Mouse (Mus musculus) stomach, postnatal 0 days (tissue): ENCODE measurements at regions not wholly inside any gene's neighbourhood (a gene's known extent, or its start where the extent isn't known, plus 50 kb on each side); places are given as distances from the start of the nearest gene placed in this dataset.

Experiments
- ATAC-seq: fragments of 200-750 bp; cut with Nextera tagmentation; 2 replicates; pipeline ENCODE4 v1.8.0; 2017; ENCODE audit not compliant: low FRiP score, low TSS enrichment
- DNase-seq: peaks from one replicate; pipeline ENCODE4 v3.0.0-alpha.2; 2016; ENCODE audit warnings: low spot score
- H3K27ac ChIP-seq: fragments of 300-500 bp; sonication (generic); replicated peaks from 2 replicates; pipeline ENCODE4 v1.5.1; 2014; ENCODE audit warnings: mild to moderate bottlenecking, control low read depth
- H3K27me3 ChIP-seq: fragments of 300-500 bp; sonication (generic); 2 replicates; pipeline ENCODE4 v1.6.1; 2014; ENCODE audit warnings: low read length; ENCODE audit not compliant: control insufficient read depth, insufficient read depth
- H3K36me3 ChIP-seq: fragments of 300-500 bp; sonication (generic); 2 replicates; pipeline ENCODE4 v1.6.1; 2014; ENCODE audit warnings: low read length, mixed read lengths; ENCODE audit not compliant: control insufficient read depth, insufficient read depth
- H3K4me1 ChIP-seq: fragments of 300-500 bp; sonication (generic); replicated peaks from 2 replicates; pipeline ENCODE4 v1.6.1; 2014; ENCODE audit warnings: antibody characterized with exemption; ENCODE audit not compliant: control insufficient read depth, insufficient read depth
- H3K4me2 ChIP-seq: fragments of 300-500 bp; sonication (generic); replicated peaks from 2 replicates; pipeline ENCODE4 v1.6.1; 2014; ENCODE audit warnings: low read depth, mild to moderate bottlenecking, control low read depth, moderate library complexity
- H3K4me3 ChIP-seq: fragments of 300-500 bp; sonication (generic); 2 replicates; pipeline ENCODE4 v1.5.1; 2014; ENCODE audit warnings: low read depth, low read length, control low read depth
- H3K9ac ChIP-seq: fragments of 300-500 bp; sonication (generic); 2 replicates; pipeline ENCODE4 v1.6.1; 2014; ENCODE audit warnings: mild to moderate bottlenecking, low read length, control low read depth, mixed read lengths
- H3K9me3 ChIP-seq: fragments of 300-500 bp; sonication (generic); 2 replicates; pipeline ENCODE4 v1.6.1; 2016; ENCODE audit warnings: low read length; ENCODE audit not compliant: control insufficient read depth
- CTCF ChIP-seq: IDR thresholded peaks from 2 replicates; pipeline ENCODE4 v1.5.1; 2016; ENCODE audit warnings: antibody characterized with exemption, low read depth, mild to moderate bottlenecking, moderate library complexity
- EP300 ChIP-seq: optimal IDR thresholded peaks from 2 replicates; pipeline ENCODE3; 2016; ENCODE audit warnings: antibody characterized with exemption
- WGBS: fragments of 180-500 bp; shearing (Covaris S2); extraction: QIAGEN DNeasy Blood & Tissue Kit; methylation state at CpG from one replicate; pipeline ENCODE4 v1.1.7; 2014; 5-methylcytosine and 5-hydroxymethylcytosine counted together

DNA sequence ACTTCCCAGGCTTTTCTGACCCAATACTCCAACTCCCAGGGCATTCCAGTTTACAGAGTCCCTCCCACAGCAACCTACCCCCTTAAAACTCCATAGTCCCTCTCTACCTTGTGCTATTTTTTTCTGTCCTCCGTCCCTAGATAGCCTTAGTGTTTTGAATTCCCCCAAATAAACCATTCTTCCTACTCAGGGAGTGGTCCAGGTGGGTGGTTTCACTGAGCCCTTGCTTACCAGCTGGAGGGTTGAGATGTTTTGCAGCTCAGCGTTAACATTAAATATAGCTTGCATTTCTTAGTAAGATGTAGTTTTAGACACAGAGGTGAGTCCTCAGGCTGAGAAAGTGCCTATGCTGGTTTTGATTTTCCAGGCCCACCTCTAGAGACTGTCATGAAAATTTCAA is 313.0 kb downstream of the Bmper start:
- H3K4me2 ChIP-seq, result no peak overlapping the region
- H3K27me3 ChIP-seq, result no peaks in the 10 kb centered on the region
- ATAC-seq, result no peak
- no peaks in the 10 kb centered on the region for H3K9me3 ChIP-seq
- H3K9ac ChIP-seq, result no peak overlapping the region
- 57% methylated on average over 2 of the region's 2 CpGs for WGBS
- DNase-seq, result no peak
- H3K36me3 ChIP-seq, result no peaks in the 10 kb centered on the region
- H3K27ac ChIP-seq, result no peak overlapping the region
- H3K4me3 ChIP-seq, result no peak overlapping the region
- H3K4me1 ChIP-seq, result no peaks in the 10 kb centered on the region
- TF ChIP-seq EP300 (no peak), CTCF (no peak)

DNA sequence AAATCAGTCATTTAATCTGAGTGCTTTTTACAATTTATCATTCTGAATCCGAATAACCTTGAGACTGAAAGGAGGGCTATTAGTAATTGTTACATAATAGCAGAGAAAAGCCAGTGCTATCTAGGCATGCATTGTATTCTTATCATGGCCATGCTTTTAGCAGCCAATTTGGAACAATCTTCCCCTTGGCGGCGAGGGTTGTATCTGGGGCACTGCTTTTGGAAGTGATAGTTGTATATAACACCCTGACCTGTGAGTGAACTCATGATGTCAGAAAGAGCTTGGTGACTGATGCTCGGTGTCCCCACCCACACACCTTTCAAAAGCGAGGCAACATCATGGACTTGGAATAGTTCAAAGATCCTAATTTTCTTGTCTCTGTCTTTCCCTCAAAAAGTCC is 315.2 kb downstream of the Bmper start:
- no peak for TF ChIP-seq EP300
- TF ChIP-seq CTCF, result no peak
- Histone ChIP-seq H3K4me2 (no peak overlapping the region), H3K9ac (no peak overlapping the region), H3K27ac (no peak overlapping the region), H3K9me3 (no peaks in the 10 kb centered on the region), H3K4me3 (no peak overlapping the region), H3K4me1 (no peaks in the 10 kb centered on the region), H3K27me3 (no peaks in the 10 kb centered on the region), H3K36me3 (no peaks in the 10 kb centered on the region)
- DNase-seq (no peak), ATAC-seq (no peak)
- 25% methylated on average over 5 of the region's 5 CpGs for WGBS

DNA sequence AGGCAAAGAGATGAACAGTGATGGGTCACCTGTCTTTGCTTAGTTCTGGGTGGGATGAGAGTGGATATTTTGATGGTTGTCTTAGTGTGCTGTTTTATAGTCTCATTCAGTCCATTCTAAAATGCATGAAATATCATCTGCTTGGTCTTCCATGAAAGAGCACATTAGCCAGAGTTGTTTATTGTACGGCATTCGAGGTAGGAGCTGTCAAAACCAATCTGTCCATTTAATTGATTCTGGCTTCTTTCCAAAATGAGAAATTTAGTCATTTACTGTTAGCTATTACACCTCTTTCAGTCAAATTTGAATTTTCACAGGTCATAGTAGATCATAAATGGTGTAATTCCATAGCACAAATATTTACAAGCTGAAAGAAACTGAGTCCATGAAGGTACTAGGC is 328.8 kb downstream of the Bmper start:
- H3K27ac ChIP-seq, result no peak overlapping the region
- no peaks in the 10 kb centered on the region for H3K27me3 ChIP-seq
- H3K9me3 ChIP-seq, result no peaks in the 10 kb centered on the region
- no peaks in the 10 kb centered on the region for H3K4me1 ChIP-seq
- no peak overlapping the region for H3K4me3 ChIP-seq
- DNase-seq (no peak), ATAC-seq (no peak)
- WGBS, result 58% methylated on average over 2 of the region's 2 CpGs
- H3K36me3 ChIP-seq, result no peaks in the 10 kb centered on the region
- TF ChIP-seq CTCF (no peak), EP300 (no peak)
- no peak overlapping the region for H3K4me2 ChIP-seq
- no peak overlapping the region for H3K9ac ChIP-seq

DNA sequence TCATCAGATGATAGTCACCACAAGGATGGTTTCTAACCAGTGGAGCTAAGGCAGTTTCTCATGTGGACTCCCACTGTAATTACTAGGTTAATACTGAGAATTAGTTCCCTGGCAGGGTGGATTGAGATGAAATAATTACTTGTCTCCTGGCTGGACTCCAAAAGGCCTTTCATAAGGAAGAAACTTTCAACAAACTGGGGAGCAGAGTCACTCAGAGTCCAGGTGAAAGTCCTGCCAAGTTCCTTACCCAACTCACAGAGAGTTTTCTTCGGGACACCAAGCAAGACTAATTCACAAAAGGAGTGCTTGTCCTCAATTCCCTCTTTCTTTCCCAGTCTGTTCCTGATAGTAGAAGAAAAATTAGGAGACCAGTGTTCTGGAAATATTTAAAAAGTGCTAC is 330.9 kb downstream of the Bmper start:
- no peak for DNase-seq
- 44% methylated on average over 1 of the region's 1 CpGs for whole genome bisulfite sequencing
- ATAC-seq, result no peak
- H3K27ac ChIP-seq, result no peak overlapping the region
- H3K9ac ChIP-seq, result no peak overlapping the region
- no peaks in the 10 kb centered on the region for H3K4me1 ChIP-seq
- TF ChIP-seq EP300, result no peak
- no peak for TF ChIP-seq CTCF
- H3K4me3 ChIP-seq, result no peak overlapping the region
- H3K27me3 ChIP-seq, result no peaks in the 10 kb centered on the region
- H3K36me3 ChIP-seq, result no peaks in the 10 kb centered on the region
- H3K9me3 ChIP-seq, result no peaks in the 10 kb centered on the region
- no peak overlapping the region for H3K4me2 ChIP-seq

DNA sequence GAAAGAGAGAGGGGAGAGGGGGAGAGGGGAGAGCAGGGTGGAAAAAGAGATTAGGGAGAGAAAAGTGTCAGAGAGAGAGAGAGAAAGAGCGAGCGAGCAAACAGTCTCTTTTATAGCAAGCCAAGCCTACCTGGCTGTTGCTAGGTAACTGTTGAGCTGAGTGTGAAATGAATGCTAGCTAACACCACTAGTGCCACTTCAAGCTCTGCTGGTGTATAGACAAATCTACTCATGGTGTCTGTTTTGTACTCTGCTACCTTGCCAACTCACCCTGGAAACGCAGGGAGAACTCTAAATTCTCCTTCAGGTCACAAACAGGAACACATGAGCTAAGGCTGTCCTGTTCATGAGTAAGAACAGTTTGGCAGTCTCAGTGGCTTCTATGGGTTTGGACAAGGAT is 334.7 kb downstream of the Bmper start:
- H3K9ac ChIP-seq, result no peak overlapping the region
- H3K27me3 ChIP-seq, result no peaks in the 10 kb centered on the region
- no peak overlapping the region for H3K4me2 ChIP-seq
- no peaks in the 10 kb centered on the region for H3K9me3 ChIP-seq
- TF ChIP-seq EP300, result no peak
- ATAC-seq (no peak), DNase-seq (no peak)
- no peaks in the 10 kb centered on the region for H3K36me3 ChIP-seq
- no peaks in the 10 kb centered on the region for H3K4me1 ChIP-seq
- 63% methylated on average over 3 of the region's 3 CpGs for WGBS
- no peak overlapping the region for H3K27ac ChIP-seq
- no peak overlapping the region for H3K4me3 ChIP-seq

DNA sequence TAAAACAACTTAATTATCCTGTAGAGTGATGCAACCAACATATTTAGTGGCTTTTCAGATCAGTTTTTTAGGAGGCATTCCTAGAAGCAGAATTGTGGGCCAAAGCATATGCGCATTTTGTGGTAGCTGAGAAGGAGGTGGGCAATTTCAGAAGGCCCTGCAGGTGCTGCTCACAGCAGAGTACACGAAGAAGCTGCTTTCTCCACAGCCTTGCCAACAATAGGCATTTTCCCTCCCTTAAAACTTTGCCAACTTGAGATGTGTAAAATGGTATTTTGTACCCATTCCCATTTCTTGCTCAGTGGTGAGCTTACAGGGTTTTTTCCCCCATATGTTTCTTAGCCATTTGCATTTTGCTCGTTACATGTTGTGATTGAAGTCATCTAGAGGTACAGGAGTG is 339.0 kb downstream of the Bmper start:
- no peak overlapping the region for H3K4me3 ChIP-seq
- H3K9ac ChIP-seq, result no peak overlapping the region
- 78% methylated on average over 3 of the region's 3 CpGs for WGBS
- H3K4me1 ChIP-seq, result no peaks in the 10 kb centered on the region
- H3K27ac ChIP-seq, result no peak overlapping the region
- H3K27me3 ChIP-seq, result no peaks in the 10 kb centered on the region
- DNase-seq (no peak), ATAC-seq (no peak)
- no peaks in the 10 kb centered on the region for H3K9me3 ChIP-seq
- H3K36me3 ChIP-seq, result no peaks in the 10 kb centered on the region
- H3K4me2 ChIP-seq, result no peak overlapping the region
- no peak for TF ChIP-seq CTCF
- TF ChIP-seq EP300, result no peak

DNA sequence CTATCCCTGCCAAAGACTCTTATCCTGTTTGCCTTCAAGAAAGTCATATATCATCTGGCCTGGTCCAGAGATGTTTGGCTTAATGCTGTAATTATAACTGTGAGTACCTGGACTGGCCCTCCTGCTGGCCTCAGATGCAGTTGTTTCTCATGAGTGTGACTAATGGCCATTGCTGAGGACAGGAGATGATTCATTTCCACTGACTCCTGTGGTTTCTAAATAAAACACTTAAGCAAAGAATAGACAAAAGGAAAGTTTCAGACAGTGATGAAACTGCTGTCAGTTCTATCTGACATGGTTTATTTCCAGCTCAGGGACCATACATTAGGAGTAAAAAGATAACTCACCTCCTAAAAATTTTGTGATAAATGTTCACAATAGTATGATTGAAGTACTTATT is 344.2 kb downstream of the Bmper start:
- H3K9ac ChIP-seq, result no peak overlapping the region
- TF ChIP-seq EP300 (no peak), CTCF (no peak)
- no peaks in the 10 kb centered on the region for H3K4me1 ChIP-seq
- no peak overlapping the region for H3K4me2 ChIP-seq
- ATAC-seq (no peak), DNase-seq (no peak)
- H3K36me3 ChIP-seq, result no peaks in the 10 kb centered on the region
- H3K4me3 ChIP-seq, result no peak overlapping the region
- no peak overlapping the region for H3K27ac ChIP-seq
- no peaks in the 10 kb centered on the region for H3K27me3 ChIP-seq
- no peaks in the 10 kb centered on the region for H3K9me3 ChIP-seq
